Mouse (Mus musculus): ENCODE measurements around the gene Dixdc1.

DNA sequence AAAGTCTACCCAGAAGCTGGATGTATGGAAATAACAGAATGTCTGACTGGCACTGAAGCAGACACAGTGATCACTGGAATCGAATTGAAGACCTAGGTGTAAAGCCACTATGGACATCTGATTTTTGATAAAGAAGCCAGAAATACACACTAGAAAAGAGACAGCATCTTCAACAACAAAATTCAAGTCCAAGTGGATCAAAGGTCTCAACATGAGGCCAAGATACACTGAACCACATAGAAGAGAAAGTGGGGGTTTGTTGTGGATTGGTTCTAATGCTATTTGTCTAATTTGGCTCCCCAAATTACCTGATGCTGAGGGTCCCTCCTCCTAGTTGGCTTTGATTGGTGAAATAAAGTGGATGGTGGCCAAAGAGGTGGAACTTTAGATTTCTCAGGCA is 59.9 kb downstream of the Dixdc1 start:
- TF ChIP-seq POLR2A (IDR thresholded peaks at IDR 0.05; ENCODE audit: low read depth, low read length) (no peak), CTCF (conservative IDR thresholded peaks at IDR 0.05; ENCODE audit: insufficient read depth, insufficient read length, low read depth, low read length) (no peak)

All from kidney, adult 2 months (tissue).